Mouse (Mus musculus): ENCODE measurements at regions not wholly inside any gene's neighbourhood (a gene's known extent, or its start where the extent isn't known, plus 50 kb on each side); places are given as distances from the start of the nearest gene placed in this dataset.

DNA sequence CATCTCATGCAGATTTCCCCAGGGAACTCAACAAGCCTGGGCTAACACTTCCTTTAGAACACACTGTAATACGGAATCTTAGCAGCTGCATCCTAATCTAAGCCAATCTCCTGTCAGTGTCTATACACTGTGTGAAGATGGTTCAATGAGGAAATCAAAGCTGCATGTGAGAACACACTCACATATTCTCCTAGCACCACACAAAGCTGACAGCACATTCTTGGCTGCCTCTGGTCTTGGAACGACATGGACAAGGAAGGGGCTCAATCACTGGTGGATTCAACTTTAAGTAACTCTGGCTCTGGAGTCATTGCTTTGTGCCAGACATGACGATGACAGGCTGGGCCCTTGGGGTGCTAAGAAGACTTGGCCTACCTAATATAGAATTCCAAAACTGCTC, 96.2 kb downstream of the Qpct start:
- TF ChIP-seq CTCF (IDR thresholded peaks at IDR 0.05; ENCODE audit: low read depth) (no peak), EP300 (IDR thresholded peaks at IDR 0.05; ENCODE audit: low read depth) (no peak)

All from liver, embryonic 14.5 days (tissue).